Mouse (Mus musculus) kidney, embryonic 14.5 days (tissue): ENCODE data around the gene Myo7a. TPM values are rescaled to one million over a fixed set of nuclear protein-coding genes. Genes with fewer than 3 reads are reported as not detected.

ENCODE experiments used
- ATAC-seq: fragments of 200-750 bp; cut with Nextera tagmentation; 2 replicates; pipeline ENCODE4 v1.8.0; 2017; ENCODE audit warnings: moderate number of reproducible peaks, mild to moderate bottlenecking, moderate TSS enrichment, moderate library complexity; ENCODE audit not compliant: low FRiP score, low TSS enrichment
- H3K27ac ChIP-seq: fragments of 300-500 bp; sonication (generic); 2 replicates; pipeline ENCODE4 v1.5.1; 2014; ENCODE audit warnings: low read depth, mild to moderate bottlenecking, low read length, moderate library complexity, mixed read lengths
- H3K27me3 ChIP-seq: fragments of 300-500 bp; sonication (generic); 2 replicates; pipeline ENCODE4 v1.6.1; 2014; ENCODE audit warnings: mild to moderate bottlenecking, low read length; ENCODE audit not compliant: control insufficient read depth, insufficient read depth
- H3K36me3 ChIP-seq: fragments of 300-500 bp; sonication (generic); 2 replicates; pipeline ENCODE4 v1.6.1; 2014; ENCODE audit warnings: low read length, mixed read lengths; ENCODE audit not compliant: control insufficient read depth, insufficient read depth
- H3K4me1 ChIP-seq: fragments of 300-500 bp; sonication (generic); 2 replicates; pipeline ENCODE4 v1.6.1; 2014; ENCODE audit warnings: low read length, mixed read lengths; ENCODE audit not compliant: control insufficient read depth, insufficient read depth
- H3K4me2 ChIP-seq: fragments of 300-500 bp; sonication (generic); replicated peaks from 2 replicates; pipeline ENCODE4 v1.6.1; 2014; ENCODE audit warnings: low read depth, mild to moderate bottlenecking, low read length
- H3K4me3 ChIP-seq: fragments of 300-500 bp; sonication (generic); 2 replicates; pipeline ENCODE4 v1.5.1; 2014; ENCODE audit warnings: mild to moderate bottlenecking, low read length
- H3K9ac ChIP-seq: fragments of 300-500 bp; sonication (generic); 2 replicates; pipeline ENCODE4 v1.6.1; 2014; ENCODE audit warnings: low read depth, mild to moderate bottlenecking, low read length, moderate library complexity
- H3K9me3 ChIP-seq: fragments of 300-500 bp; sonication (generic); 2 replicates; pipeline ENCODE4 v1.6.1; 2016; ENCODE audit warnings: low read length; ENCODE audit not compliant: control insufficient read depth
- WGBS: fragments of 180-500 bp; shearing (Covaris S2); extraction: QIAGEN DNeasy Blood & Tissue Kit; methylation state at CpG from one replicate; pipeline ENCODE4 v1.1.7; 2014; 5-methylcytosine and 5-hydroxymethylcytosine counted together
- polyA plus RNA-seq: library from polyadenylated mRNA; unstranded; fragments of >200 nt; fragmentation: Nextera tagmentation; extraction: Ambion mirVana; gene quantifications from 2 replicates; pipeline ENCODE4 v1.2.1, GENCODE M21; 2014

Myo7a gene
- polyA plus RNA-seq, 1 experiment from 2014 or later: 15.4 TPM

- Histone ChIP-seq H3K27ac (no peak overlapping the region), H3K4me3 (no peak overlapping the region), H3K36me3 (no peaks in the 10 kb centered on the region), H3K27me3 (no peaks in the 10 kb centered on the region), H3K9ac (no peak overlapping the region), H3K4me1 (peaks cover 14% of the 10 kb centered on the region), H3K9me3 (no peaks in the 10 kb centered on the region), H3K4me2 (no peak overlapping the region)
- ATAC-seq: no peak
- WGBS: 49% methylated on average over 3 of the region's 3 CpGs
These were observed 18.3 kb upstream of the Myo7a start for GRCm38 (mm10) chr7:98137583-98137982.

- Histone ChIP-seq H3K36me3 (no peaks in the 10 kb centered on the region), H3K4me3 (no peak overlapping the region), H3K9me3 (no peaks in the 10 kb centered on the region), H3K4me2 (no peak overlapping the region), H3K27ac (no peak overlapping the region), H3K27me3 (no peaks in the 10 kb centered on the region), H3K9ac (no peak overlapping the region), H3K4me1 (no peaks in the 10 kb centered on the region)
- WGBS: 94% methylated on average over 8 of the region's 8 CpGs
- ATAC-seq: no peak
These were observed 12.4 kb upstream of the Myo7a start for GRCm38 (mm10) chr7:98131751-98132150.

GRCm38 (mm10) chr7:98125473-98125872 lies 6.1 kb upstream of the Myo7a start:
- 37% methylated on average over 5 of the region's 5 CpGs for WGBS
- no peaks in the 10 kb centered on the region for H3K4me1 ChIP-seq
- H3K9ac ChIP-seq: no peak overlapping the region
- H3K4me3 ChIP-seq: no peak overlapping the region
- no peak overlapping the region for H3K27ac ChIP-seq
- no peak overlapping the region for H3K4me2 ChIP-seq
- H3K9me3 ChIP-seq: no peaks in the 10 kb centered on the region
- no peaks in the 10 kb centered on the region for H3K36me3 ChIP-seq
- no peaks in the 10 kb centered on the region for H3K27me3 ChIP-seq
- no peak for ATAC-seq

- Histone ChIP-seq H3K27me3 (no peaks in the 10 kb centered on the region), H3K27ac (no peak overlapping the region), H3K9me3 (no peaks in the 10 kb centered on the region), H3K9ac (no peak overlapping the region), H3K36me3 (no peaks in the 10 kb centered on the region), H3K4me3 (no peak overlapping the region), H3K4me2 (no peak overlapping the region), H3K4me1 (no peaks in the 10 kb centered on the region)
- ATAC-seq: no peak
- WGBS: 56% methylated on average over 5 of the region's 5 CpGs
These were observed 5.4 kb upstream of the Myo7a start for GRCm38 (mm10) chr7:98124701-98125100.

GRCm38 (mm10) chr7:98121673-98122072 lies 2.3 kb upstream of the Myo7a start:
- no peak for ATAC-seq

GRCm38 (mm10) chr7:98121241-98121640 lies 1.9 kb upstream of the Myo7a start:
- no peak for ATAC-seq
- Histone ChIP-seq H3K4me1 (no peaks in the 10 kb centered on the region), H3K9ac (no peak overlapping the region), H3K27me3 (no peaks in the 10 kb centered on the region), H3K4me3 (no peak overlapping the region), H3K36me3 (no peaks in the 10 kb centered on the region), H3K27ac (no peak overlapping the region), H3K4me2 (no peak overlapping the region), H3K9me3 (no peaks in the 10 kb centered on the region)
- WGBS: 82% methylated on average over 3 of the region's 3 CpGs

More at GRCm38 (mm10) chr7:98121673-98122072, 2.3 kb upstream of the Myo7a start:
- H3K4me1 ChIP-seq: no peaks in the 10 kb centered on the region
- H3K9me3 ChIP-seq: no peaks in the 10 kb centered on the region
- H3K4me2 ChIP-seq: no peak overlapping the region
- H3K27ac ChIP-seq: no peak overlapping the region
- no peaks in the 10 kb centered on the region for H3K36me3 ChIP-seq
- H3K27me3 ChIP-seq: no peaks in the 10 kb centered on the region
- 73% methylated on average over 8 of the region's 8 CpGs for WGBS
- H3K4me3 ChIP-seq: no peak overlapping the region
- no peak overlapping the region for H3K9ac ChIP-seq

GRCm38 (mm10) chr7:98120325-98120724 lies 1.0 kb upstream of the Myo7a start:
- no peaks in the 10 kb centered on the region for H3K4me1 ChIP-seq
- H3K27me3 ChIP-seq: no peaks in the 10 kb centered on the region
- no peaks in the 10 kb centered on the region for H3K9me3 ChIP-seq
- H3K4me2 ChIP-seq: peak overlapping the region; percentile 42; the same call in 1 of the 2 replicates
- no peak overlapping the region for H3K9ac ChIP-seq
- peak; percentile 72 for ATAC-seq
- H3K4me3 ChIP-seq: no peak overlapping the region; the same call in 1 of the 2 replicates
- no peak overlapping the region for H3K27ac ChIP-seq
- 8% methylated on average over 7 of the region's 7 CpGs for WGBS
- no peaks in the 10 kb centered on the region for H3K36me3 ChIP-seq

- Histone ChIP-seq H3K27ac (no peak overlapping the region), H3K4me2 (no peak overlapping the region)
These were observed 573 bp upstream of the Myo7a start for GRCm38 (mm10) chr7:98119961-98120232.

GRCm38 (mm10) chr7:98117012-98117660 lies 2.2 kb downstream of the Myo7a start:
- Histone ChIP-seq H3K27ac (no peak overlapping the region), H3K9me3 (no peaks in the 10 kb centered on the region), H3K4me3 (no peak overlapping the region), H3K4me1 (no peaks in the 10 kb centered on the region), H3K9ac (no peak overlapping the region), H3K27me3 (no peaks in the 10 kb centered on the region), H3K4me2 (no peak overlapping the region), H3K36me3 (no peaks in the 10 kb centered on the region)
- no peak for ATAC-seq
- 51% methylated on average over 11 of the region's 11 CpGs for WGBS

More at GRCm38 (mm10) chr7:98119961-98120232, 573 bp upstream of the Myo7a start:
- Histone ChIP-seq H3K4me3 (no peak overlapping the region), H3K27me3 (no peaks in the 10 kb centered on the region), H3K4me1 (no peaks in the 10 kb centered on the region), H3K36me3 (no peaks in the 10 kb centered on the region), H3K9ac (no peak overlapping the region), H3K9me3 (no peaks in the 10 kb centered on the region)
- peak; percentile 10; the same call in 1 of the 2 replicates for ATAC-seq
- 67% methylated on average over 2 of the region's 2 CpGs for WGBS
